Mouse (Mus musculus): ENCODE results near the gene Lrp4.
A peak's percentile ranks its signal among the peaks of the same experiment; 100 is the strongest.

Lrp4 gene

DNA sequence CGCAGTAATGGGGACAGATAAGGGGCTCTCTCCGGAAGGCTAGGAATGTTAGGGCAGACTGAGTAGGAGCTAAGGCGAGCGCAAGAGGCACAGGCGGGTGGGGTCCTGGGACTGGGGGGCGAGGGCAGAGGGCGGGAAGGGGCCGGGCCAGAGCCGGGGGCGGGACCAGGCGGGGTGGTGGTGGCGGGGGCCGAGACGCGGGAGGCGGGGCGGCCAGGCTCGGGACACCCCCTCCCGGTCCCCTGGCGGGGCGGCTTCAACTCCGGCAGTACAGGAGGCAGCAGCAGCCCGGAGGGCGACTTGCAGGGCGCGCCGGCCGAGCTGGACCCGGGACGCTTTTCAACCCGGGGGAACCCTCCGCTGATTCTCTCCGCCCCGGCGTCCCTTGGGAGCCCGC is at the start of gene Lrp4:
Gene Lrp4, plus strand, starts transcription at position 253 of the 397 bp plus-strand sequence.
- peak; percentile 82 to 87 for DNase-seq

GRCm38 (mm10) chr2:91408031-91408430 is 49.3 kb upstream of the Lrp4 start:
- DNase-seq: no peak

DNA sequence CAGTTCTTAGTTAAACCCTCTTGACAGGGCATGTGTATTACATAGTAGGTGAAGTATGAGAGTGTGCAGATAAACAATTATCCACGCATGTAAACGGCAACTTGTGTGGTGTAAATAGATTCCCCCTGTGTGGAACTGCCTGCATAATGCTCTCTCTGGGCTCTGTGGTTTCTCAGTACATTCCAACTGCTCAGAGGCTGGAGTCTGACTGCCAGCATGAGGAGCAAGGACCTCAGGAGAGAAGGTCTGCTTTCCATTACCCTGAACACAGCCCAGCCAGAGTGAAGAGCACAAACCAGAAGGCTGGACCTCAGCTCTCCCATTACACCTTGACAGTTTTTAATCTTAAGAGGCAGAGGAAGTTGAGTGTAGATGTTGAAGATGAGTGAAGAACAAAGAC is 45.8 kb upstream of the Lrp4 start:
- DNase-seq: no peak

DNA sequence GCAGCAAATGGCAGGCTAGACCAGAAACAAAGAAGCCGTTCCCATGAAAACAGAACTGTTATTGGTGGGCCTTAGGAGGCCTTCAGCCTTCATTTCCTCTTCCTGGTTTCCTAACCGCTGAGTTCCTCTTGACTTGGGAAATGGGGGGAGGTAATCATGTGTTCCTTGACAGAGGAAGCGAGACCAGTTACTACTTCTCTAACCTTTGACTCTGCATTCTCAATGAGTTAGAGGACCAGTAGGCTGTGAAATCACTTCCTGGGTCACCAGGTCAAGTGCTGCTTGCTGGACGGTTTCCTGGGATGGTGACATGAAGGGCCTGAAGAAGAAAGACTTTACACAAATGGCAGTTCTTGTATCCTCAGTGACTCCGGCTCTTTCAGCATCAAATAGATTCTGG is 45.0 kb upstream of the Lrp4 start:
- DNase-seq: peak; percentile 47 to 66

DNA sequence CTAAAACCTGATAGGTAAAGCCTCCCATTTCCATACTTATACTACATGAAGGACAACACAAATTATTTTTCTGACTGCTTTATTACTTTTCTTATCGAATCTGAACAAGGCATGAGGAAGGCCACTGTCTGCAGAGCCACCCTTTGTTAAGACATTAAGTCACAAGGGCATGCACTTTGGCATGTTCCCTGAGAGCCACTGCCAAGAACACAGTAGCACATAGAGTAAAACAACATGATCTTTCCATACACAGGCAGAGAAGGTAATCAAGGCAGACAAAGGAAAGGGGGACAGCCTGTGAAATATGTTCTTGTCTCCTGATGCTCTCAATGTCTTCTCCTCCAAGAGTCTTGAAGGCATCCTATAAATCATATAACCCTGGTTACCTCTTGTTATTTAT is 43.5 kb upstream of the Lrp4 start:
- DNase-seq: no peak

GRCm38 (mm10) chr2:91421641-91422040 is 35.7 kb upstream of the Lrp4 start:
- DNase-seq: no peak

- no peak for DNase-seq
These were observed 33.1 kb upstream of the Lrp4 start for GRCm38 (mm10) chr2:91424061-91424720.

GRCm38 (mm10) chr2:91426321-91426720 is 31.0 kb upstream of the Lrp4 start:
- DNase-seq: no peak

DNA sequence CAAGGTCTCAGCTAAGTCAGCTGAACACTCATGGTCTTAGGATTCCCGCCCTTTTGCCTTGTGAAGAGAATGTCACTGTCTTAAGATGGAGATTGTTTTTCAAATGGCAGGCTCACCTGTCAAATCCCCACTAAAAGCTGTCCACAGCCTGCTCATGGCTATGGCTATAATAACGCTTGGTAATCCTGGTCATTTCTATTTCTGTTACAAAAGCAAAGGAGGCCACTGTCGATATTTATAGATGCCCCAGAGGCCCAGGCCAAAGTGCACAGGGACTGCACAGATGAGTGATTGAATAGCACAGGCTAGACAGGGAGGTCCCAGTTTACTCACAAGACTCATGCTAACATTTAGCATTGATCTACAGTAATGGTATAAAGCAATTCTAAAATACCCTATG is 28.2 kb upstream of the Lrp4 start:
- DNase-seq: no peak

DNA sequence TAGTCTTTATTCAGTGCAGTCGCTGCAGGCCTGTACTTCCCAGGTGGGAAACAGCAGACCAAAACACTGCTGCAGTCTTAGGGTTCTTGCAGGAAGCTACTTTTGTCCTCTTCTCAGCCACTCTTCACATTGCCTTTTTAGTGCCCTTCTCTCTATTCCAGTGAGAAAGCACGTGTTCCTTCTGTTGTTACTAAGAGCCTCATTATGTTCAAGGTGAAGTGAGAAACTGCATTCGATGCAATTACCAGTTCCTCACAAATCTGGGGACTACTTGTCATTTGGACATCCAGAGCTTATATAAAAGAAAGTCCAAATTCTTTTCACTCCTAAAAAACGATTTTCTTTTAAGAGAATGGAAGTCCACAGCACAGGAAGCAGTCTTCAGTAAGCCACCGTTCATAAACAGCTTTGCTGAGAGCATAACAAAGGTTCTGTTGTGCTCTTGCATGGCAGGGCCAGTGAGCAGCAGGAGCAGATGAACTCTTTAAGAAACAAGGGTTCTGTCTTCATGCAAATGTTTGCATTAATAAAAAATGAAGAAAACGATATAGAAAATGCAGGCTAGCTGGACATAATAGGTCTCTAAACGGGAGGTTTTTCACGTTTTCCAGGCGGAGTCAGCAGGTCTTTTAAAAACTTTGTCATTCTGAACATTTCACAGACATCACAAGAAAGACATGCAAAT is 27.3 kb upstream of the Lrp4 start:
- no peak for DNase-seq

GRCm38 (mm10) chr2:91430600-91430919 is 26.8 kb upstream of the Lrp4 start:
- no peak for DNase-seq

GRCm38 (mm10) chr2:91436713-91437112 is 20.6 kb upstream of the Lrp4 start:
- DNase-seq: no peak

- DNase-seq: no peak
These were observed 20.0 kb upstream of the Lrp4 start for GRCm38 (mm10) chr2:91437116-91437815.

GRCm38 (mm10) chr2:91439271-91439670 is 18.0 kb upstream of the Lrp4 start:
- peak in 1 of 2 experiments; percentile 44 for DNase-seq

- DNase-seq: no peak
These were observed 17.4 kb upstream of the Lrp4 start for GRCm38 (mm10) chr2:91439876-91440275.

DNA sequence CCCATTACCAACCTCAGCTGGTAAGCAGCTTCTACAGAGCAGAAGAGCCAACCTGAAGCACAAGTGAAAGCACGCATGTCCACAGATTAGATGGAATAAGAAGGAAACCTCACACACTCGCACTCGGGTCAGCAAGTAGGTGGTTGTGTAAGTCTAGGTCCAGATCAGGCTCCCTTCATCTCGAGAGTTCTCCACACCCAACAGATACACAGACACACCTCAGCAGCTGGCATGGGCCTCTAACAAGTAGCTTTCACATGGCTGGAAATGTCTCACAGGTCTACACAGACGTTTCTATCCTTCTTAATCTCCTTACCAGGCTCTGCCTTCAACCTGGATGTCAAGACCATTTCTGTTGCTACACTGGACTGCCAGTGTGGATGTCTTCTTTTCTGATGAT is 16.6 kb upstream of the Lrp4 start:
- DNase-seq: no peak

DNA sequence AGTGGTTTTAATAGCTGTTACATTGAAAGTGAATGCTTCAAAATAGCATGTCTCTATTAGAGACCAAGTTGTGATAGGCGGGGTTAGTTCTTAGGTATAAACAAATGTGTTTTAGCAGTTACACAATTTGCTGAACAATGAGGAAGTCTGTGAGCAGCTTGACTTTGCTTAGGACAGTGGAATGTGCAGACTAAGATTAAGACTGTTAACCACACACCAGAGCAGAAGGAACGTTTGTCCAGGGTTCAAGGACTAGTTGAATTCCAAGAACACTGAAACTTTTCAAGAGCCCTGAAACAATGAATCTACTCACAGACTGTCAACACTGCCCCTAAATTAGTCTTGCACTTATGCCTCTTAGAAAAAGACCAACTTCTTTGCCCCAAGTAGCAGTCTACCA is 15.6 kb upstream of the Lrp4 start:
- DNase-seq: no peak

- DNase-seq: no peak
These were observed 15.1 kb upstream of the Lrp4 start for GRCm38 (mm10) chr2:91442241-91442640.

DNA sequence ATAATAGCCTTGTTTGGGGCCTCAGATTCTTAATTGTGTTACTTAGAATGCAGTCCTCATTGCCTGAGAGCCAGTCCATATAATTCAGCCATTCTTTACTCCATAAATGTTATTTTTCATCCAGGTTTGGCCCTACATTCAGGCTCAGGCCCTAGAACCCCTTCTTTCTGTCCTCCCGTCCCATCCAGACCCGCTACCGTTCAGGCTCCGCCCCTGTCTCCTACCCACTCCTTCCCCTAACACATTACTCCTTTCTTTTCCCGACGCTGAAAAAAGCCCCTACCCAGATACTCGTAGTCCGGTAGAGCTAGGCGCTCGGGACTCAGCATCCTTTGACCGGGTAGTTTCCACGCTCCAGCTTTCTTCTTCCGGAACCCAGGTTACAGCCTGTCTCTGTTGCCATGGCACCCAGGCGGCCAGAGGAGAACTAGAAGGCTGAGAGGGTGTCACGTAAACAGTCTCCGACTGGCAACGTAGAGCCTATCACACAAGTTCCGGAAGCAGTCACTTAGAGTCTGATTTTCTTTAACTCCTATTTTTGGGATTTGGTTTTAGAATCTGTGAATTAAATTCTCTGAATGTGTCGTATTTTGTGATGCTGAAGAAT is 12.9 kb upstream of the Lrp4 start, which contains the start of gene 1110051M20Rik:
Gene 1110051M20Rik, minus strand, starts transcription at position 419 of the 607 bp plus-strand sequence.
- peak; percentile 93 to 95 for DNase-seq

DNA sequence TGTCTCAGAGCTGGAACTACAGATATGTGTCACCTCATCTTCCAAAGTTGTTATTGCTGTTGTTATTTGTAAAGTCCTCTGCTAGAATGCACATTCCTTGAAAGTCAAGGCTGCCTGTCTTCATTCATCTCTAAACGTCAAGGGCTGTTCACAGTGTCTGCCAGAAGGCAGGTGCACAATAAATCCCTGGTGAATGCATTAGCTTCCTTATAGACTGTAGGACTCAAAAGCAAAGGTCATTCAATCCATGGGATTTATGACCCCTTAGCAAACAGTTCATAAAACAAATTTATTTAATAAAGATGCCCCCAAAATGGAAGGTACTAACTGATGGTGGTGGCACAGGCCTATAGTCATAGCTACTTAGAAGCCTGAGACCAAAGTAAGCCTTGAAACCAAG is 7.6 kb upstream of the Lrp4 start:
- no peak for DNase-seq

DNA sequence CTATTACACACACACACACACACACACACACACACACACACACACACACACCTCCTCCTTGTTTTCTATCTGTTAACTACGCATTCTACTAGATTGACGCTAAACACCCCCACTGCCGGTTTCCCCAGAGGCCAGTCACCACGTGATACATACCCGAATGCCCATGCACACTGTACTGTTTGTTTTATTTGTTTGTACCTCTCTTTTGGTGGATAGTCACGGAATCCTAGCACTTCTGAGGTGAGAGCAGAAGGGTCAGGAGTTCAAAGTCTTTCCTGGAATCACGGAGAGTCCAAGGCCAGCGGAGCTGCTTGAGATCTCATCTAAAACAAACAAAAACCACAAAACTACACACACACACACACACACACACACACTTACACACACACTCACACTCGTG is 7.0 kb upstream of the Lrp4 start:
- no peak for DNase-seq

DNA sequence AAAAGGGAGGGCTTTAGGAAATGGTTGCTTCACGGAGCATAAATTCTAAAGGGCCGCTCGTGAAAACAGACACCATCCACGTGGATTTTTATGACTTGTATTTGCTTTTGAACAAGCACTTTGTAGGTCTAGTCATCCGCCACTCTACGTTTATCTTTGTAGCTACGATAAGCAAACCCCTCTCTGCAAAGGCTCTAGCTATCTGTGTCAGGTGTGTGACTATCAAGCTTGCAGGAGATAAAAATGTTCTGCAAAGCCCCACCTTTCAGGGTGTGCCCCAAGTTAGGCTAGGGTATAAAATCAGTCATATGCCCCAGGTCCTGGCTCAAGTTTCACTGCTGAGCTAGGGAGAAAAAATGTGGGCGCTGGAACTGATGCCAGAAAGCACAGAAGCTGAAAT is 4.7 kb upstream of the Lrp4 start:
- DNase-seq: no peak

- no peak for DNase-seq
These were observed 3.9 kb upstream of the Lrp4 start for GRCm38 (mm10) chr2:91453231-91454075.

Measured in kidney, postnatal 4 days (tissue).